ENCODE assay signal across 20 mouse cellular contexts in the genomic region with DNA sequence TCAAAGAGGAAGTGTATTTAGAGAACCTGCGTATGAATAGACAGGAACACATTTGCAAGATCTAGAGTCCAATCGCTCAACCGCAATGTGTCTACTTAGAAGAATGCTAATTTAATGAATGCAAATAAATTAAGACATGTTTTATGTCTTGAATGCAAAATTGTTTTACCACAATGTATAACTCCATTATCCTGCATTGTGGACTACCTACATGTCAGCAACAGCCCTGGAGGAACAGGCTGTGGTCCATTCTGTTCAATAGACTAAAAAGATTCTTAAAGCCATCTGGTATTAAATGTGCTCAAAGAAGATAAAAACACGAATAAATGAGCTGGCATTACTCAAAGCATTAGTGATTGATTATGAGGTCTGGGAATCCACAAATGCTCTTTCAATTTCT.
A peak's percentile ranks its signal among the peaks of the same experiment; 100 is the strongest.
DNase-seq lines count a peak whose midpoint lies in the region; ATAC-seq and TF ChIP-seq lines count a peak whose summit lies in the region.
"Had no signal": no experiment of that assay in that cellular context is flagged by ENCODE, and none has a peak within 500 bp of the region (broad histone marks: within the 10 kb centered on the region; RNA-seq: fewer than 3 reads in every experiment).

No protein-coding gene starts in this region.

- no peak overlapping the region for H3K9ac ChIP-seq in forebrain, embryonic 13.5 days
- no peak overlapping the region for H3K9ac ChIP-seq in forebrain, embryonic 12.5 days
- no peak overlapping the region for H3K9ac ChIP-seq in neural tube, embryonic 14.5 days (replicated peaks; ENCODE audit: low read depth, low read length)
- no peak overlapping the region for H3K9ac ChIP-seq in forebrain, embryonic 16.5 days (replicated peaks; ENCODE audit: low read depth, low read length)
- H3K9ac ChIP-seq: embryonic facial prominence, embryonic 12.5 days; heart, embryonic 13.5 days had no signal

- H3K27ac ChIP-seq in forebrain, embryonic 13.5 days: no peak overlapping the region
- H3K27ac ChIP-seq in forebrain, embryonic 12.5 days: no peak overlapping the region
- H3K27ac ChIP-seq in layer of hippocampus, adult 2 months: peak overlapping the region; percentile 55
- no peak overlapping the region for H3K27ac ChIP-seq in neural tube, embryonic 14.5 days (ENCODE audit: low read depth, low read length)
- H3K27ac ChIP-seq in forebrain, embryonic 16.5 days (ENCODE audit: low read length): no peak overlapping the region
- H3K27ac ChIP-seq: embryonic facial prominence, embryonic 12.5 days; heart, embryonic 13.5 days had no signal

- no peaks in the 10 kb centered on the region for H3K4me1 ChIP-seq in forebrain, embryonic 13.5 days
- H3K4me1 ChIP-seq in forebrain, embryonic 12.5 days: no peaks in the 10 kb centered on the region
- no peaks in the 10 kb centered on the region for H3K4me1 ChIP-seq in neural tube, embryonic 14.5 days (ENCODE audit: control insufficient read depth, insufficient read depth, low read length)
- no peaks in the 10 kb centered on the region; the same call in 1 of the 2 replicates for H3K4me1 ChIP-seq in forebrain, embryonic 16.5 days (replicated peaks; ENCODE audit: control insufficient read depth, insufficient read depth, low read length)
- H3K4me1 ChIP-seq: embryonic facial prominence, embryonic 12.5 days; heart, embryonic 13.5 days had no signal

- no peak overlapping the region for H3K4me3 ChIP-seq in forebrain, embryonic 13.5 days
- H3K4me3 ChIP-seq in forebrain, embryonic 12.5 days (replicated peaks): no peak overlapping the region
- no peak overlapping the region for H3K4me3 ChIP-seq in layer of hippocampus, adult 2 months
- H3K4me3 ChIP-seq in neural tube, embryonic 14.5 days (ENCODE audit: low read depth, low read length): no peak overlapping the region
- H3K4me3 ChIP-seq in forebrain, embryonic 16.5 days (replicated peaks; ENCODE audit: low read length): no peak overlapping the region
- H3K4me3 ChIP-seq: embryonic facial prominence, embryonic 12.5 days; heart, embryonic 13.5 days had no signal

- no peak overlapping the region for H3K4me2 ChIP-seq in forebrain, embryonic 13.5 days
- no peak overlapping the region for H3K4me2 ChIP-seq in forebrain, embryonic 12.5 days
- no peak overlapping the region for H3K4me2 ChIP-seq in neural tube, embryonic 14.5 days (ENCODE audit: low read depth, low read length)
- no peak overlapping the region for H3K4me2 ChIP-seq in forebrain, embryonic 16.5 days (ENCODE audit: low read length)
- H3K4me2 ChIP-seq: embryonic facial prominence, embryonic 12.5 days; heart, embryonic 13.5 days had no signal

- TF ChIP-seq CTCF in layer of hippocampus, adult 2 months (conservative IDR thresholded peaks at IDR 0.05): no peak

- H3K9me3 ChIP-seq in forebrain, embryonic 13.5 days (replicated peaks): no peaks in the 10 kb centered on the region
- no peaks in the 10 kb centered on the region for H3K9me3 ChIP-seq in forebrain, embryonic 12.5 days
- no peaks in the 10 kb centered on the region for H3K9me3 ChIP-seq in neural tube, embryonic 14.5 days (ENCODE audit: control insufficient read depth, low read length)
- H3K9me3 ChIP-seq in forebrain, embryonic 16.5 days (ENCODE audit: control insufficient read depth, low read length): no peaks in the 10 kb centered on the region
- H3K9me3 ChIP-seq: embryonic facial prominence, embryonic 12.5 days; heart, embryonic 13.5 days had no signal

- no peaks in the 10 kb centered on the region for H3K36me3 ChIP-seq in forebrain, embryonic 13.5 days (ENCODE audit: poor library complexity, severe bottlenecking)
- no peaks in the 10 kb centered on the region for H3K36me3 ChIP-seq in forebrain, embryonic 12.5 days (replicated peaks)
- H3K36me3 ChIP-seq in neural tube, embryonic 14.5 days (ENCODE audit: control insufficient read depth, insufficient read depth, low read length): no peaks in the 10 kb centered on the region
- H3K36me3 ChIP-seq in forebrain, embryonic 16.5 days (ENCODE audit: control insufficient read depth, insufficient read depth): no peaks in the 10 kb centered on the region
- H3K36me3 ChIP-seq: embryonic facial prominence, embryonic 12.5 days; heart, embryonic 13.5 days had no signal

- no peaks in the 10 kb centered on the region for H3K27me3 ChIP-seq in forebrain, embryonic 13.5 days
- H3K27me3 ChIP-seq in forebrain, embryonic 12.5 days: no peaks in the 10 kb centered on the region
- no peaks in the 10 kb centered on the region for H3K27me3 ChIP-seq in neural tube, embryonic 14.5 days (ENCODE audit: control insufficient read depth, insufficient read depth, low read length)
- H3K27me3 ChIP-seq in forebrain, embryonic 16.5 days (replicated peaks; ENCODE audit: control insufficient read depth, insufficient read depth, low read length): no peaks in the 10 kb centered on the region
- H3K27me3 ChIP-seq: embryonic facial prominence, embryonic 12.5 days; heart, embryonic 13.5 days had no signal

- ATAC-seq in forebrain, embryonic 13.5 days: peak; percentile 68
- ATAC-seq in forebrain, embryonic 12.5 days (ENCODE audit: low FRiP score): no peak
- peak; percentile 17; the same call in 1 of the 2 replicates for ATAC-seq in neural tube, embryonic 14.5 days (ENCODE audit: low read depth)
- peak; percentile 69 for ATAC-seq in forebrain, embryonic 16.5 days
- ATAC-seq: hindbrain, embryonic 16.5 days; inflammation-experienced regulatory T-cells, adult 6 months; intestine, postnatal 0 days had no signal

- WGBS in forebrain, embryonic 13.5 days: 46% methylated on average over 4 of the region's 4 CpGs
- 53% methylated on average over 4 of the region's 4 CpGs for WGBS in forebrain, embryonic 12.5 days
- WGBS in neural tube, embryonic 14.5 days: 42% methylated on average over 4 of the region's 4 CpGs
- WGBS in forebrain, embryonic 16.5 days: 30% methylated on average over 4 of the region's 4 CpGs

- no peak for DNase-seq in layer of hippocampus, adult 2 months (ENCODE audit: low spot score in 2 of 2)
- DNase-seq in layer of hippocampus, postnatal 36 days: no peak
- DNase-seq in neural tube, embryonic 10.5 days (ENCODE audit: extremely low spot score, low spot score): no peak
- no peak for DNase-seq in heart, postnatal 4 days
- DNase-seq: adrenal gland, adult 8-10 months; cerebellum, adult 11-12 months; cerebellum, adult 9-10 months; cerebellum, postnatal 25 days; gastrocnemius, postnatal 36 days; heart, adult 11 months; heart, postnatal 36 days had no signal
